In the genomic region with DNA sequence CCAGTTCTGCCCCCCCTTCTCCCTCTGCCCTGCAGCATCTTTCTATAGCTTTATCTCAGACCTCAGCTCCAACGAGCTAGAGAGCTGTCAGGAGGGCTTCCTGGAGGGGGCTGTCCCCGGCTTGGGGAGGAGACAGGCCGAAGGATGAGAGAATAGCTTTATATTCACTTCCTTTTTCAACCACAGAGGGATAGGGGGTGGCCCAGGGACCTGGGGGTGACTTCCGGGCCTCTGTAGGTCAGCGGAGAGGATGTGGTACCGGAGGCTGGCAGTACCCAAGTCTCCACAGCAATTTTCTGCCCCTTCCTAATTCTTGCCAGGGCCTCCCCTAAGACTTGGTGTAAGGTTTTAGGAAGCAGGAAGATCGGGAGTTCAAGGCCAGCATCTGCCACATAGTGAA, we compare ENCODE assay signal across 9 mouse cellular contexts. TPM values are rescaled to one million over a fixed set of nuclear protein-coding genes. Genes with fewer than 3 reads are reported as not detected.
DNase-seq lines count a peak whose midpoint lies in the region; ATAC-seq and TF ChIP-seq lines count a peak whose summit lies in the region.
"Had no signal": no experiment of that assay in that cellular context is flagged by ENCODE, and none has a peak within 500 bp of the region (broad histone marks: within the 10 kb centered on the region; RNA-seq: fewer than 3 reads in every experiment).

No protein-coding gene starts in this region.

- no peak for DNase-seq in heart, postnatal 14 days
- DNase-seq in embryonic facial prominence, embryonic 10.5 days (ENCODE audit: low spot score), result no peak
- no peak for DNase-seq in lung, embryonic 14.5 days
- peak; percentile 81 for DNase-seq in splenic B cell, adult 2 months (ENCODE audit: low read depth, low spot score)
- no peak for DNase-seq in cerebellum, postnatal 4 days (ENCODE audit: low spot score in 2 of 2)
- DNase-seq in left cerebral cortex, postnatal 10 days (ENCODE audit: extremely low spot score in 1 of 2, low spot score in 2 of 2), result no peak
- no peak for DNase-seq in embryo, embryonic 10 days (ENCODE audit: low spot score)

- ATAC-seq in heart, embryonic 13.5 days (ENCODE audit: extremely low read depth, insufficient number of reproducible peaks, low FRiP score, low TSS enrichment), result no peak
- ATAC-seq in lung, embryonic 14.5 days (ENCODE audit: insufficient read depth), result no peak
- ATAC-seq: Patski had no signal

- intact Hi-C loops in heart, postnatal 14 days (cut with DNase I), result loop anchor here (5.0 kb wide), 1 partner anchor 84 kb away; the partner anchor contains the start of gene 2610507B11Rik
- intact Hi-C loops in left cerebral cortex, postnatal 10 days (cut with DNase I), result no loop called here

- no peaks in the 10 kb centered on the region for H3K27me3 ChIP-seq in heart, embryonic 13.5 days (replicated peaks)
- no peaks in the 10 kb centered on the region for H3K27me3 ChIP-seq in embryonic facial prominence, embryonic 10.5 days (replicated peaks; ENCODE audit: low read depth, poor library complexity, severe bottlenecking)
- H3K27me3 ChIP-seq in lung, embryonic 14.5 days (ENCODE audit: insufficient read depth, low read length), result no peaks in the 10 kb centered on the region
- H3K27me3 ChIP-seq in splenic B cell, adult 2 months (ENCODE audit: control insufficient read depth, insufficient read depth, low read length, poor library complexity, severe bottlenecking), result no peaks in the 10 kb centered on the region
- H3K27me3 ChIP-seq: Patski had no signal

- 60% methylated on average over 7 of the region's 7 CpGs for WGBS in heart, embryonic 13.5 days
- WGBS in embryonic facial prominence, embryonic 10.5 days, result 78% methylated on average over 7 of the region's 7 CpGs
- 69% methylated on average over 7 of the region's 7 CpGs for WGBS in lung, embryonic 14.5 days

- peak overlapping the region; percentile 96 for H3K9ac ChIP-seq in heart, embryonic 13.5 days
- no peak overlapping the region for H3K9ac ChIP-seq in lung, embryonic 14.5 days

- H3K27ac ChIP-seq in heart, embryonic 13.5 days (replicated peaks), result peak overlapping the region; percentile 88
- H3K27ac ChIP-seq in embryonic facial prominence, embryonic 10.5 days (replicated peaks), result 0 out of 2 replicates have a peak overlapping the region, but pooled peaks have one; percentile 37
- 0 out of 2 replicates have a peak overlapping the region, but pooled peaks have one; percentile 18 for H3K27ac ChIP-seq in lung, embryonic 14.5 days (ENCODE audit: low read depth)

- H3K36me3 ChIP-seq in heart, embryonic 13.5 days, result peaks cover 27% of the 10 kb centered on the region
- H3K36me3 ChIP-seq in embryonic facial prominence, embryonic 10.5 days (replicated peaks), result peaks cover 45% of the 10 kb centered on the region
- H3K36me3 ChIP-seq in lung, embryonic 14.5 days (ENCODE audit: insufficient read depth), result peaks cover 13% of the 10 kb centered on the region
- peaks cover 4% of the 10 kb centered on the region; the same call in 1 of the 2 replicates for H3K36me3 ChIP-seq in splenic B cell, adult 2 months (ENCODE audit: control insufficient read depth, insufficient read depth, low read length, poor library complexity, severe bottlenecking)

- peak overlapping the region; percentile 94; the same call in 1 of the 2 replicates for H3K4me2 ChIP-seq in heart, embryonic 13.5 days
- H3K4me2 ChIP-seq in lung, embryonic 14.5 days, result no peak overlapping the region

- H3K4me1 ChIP-seq in heart, embryonic 13.5 days, result peaks cover 59% of the 10 kb centered on the region
- H3K4me1 ChIP-seq in embryonic facial prominence, embryonic 10.5 days, result peaks cover 60% of the 10 kb centered on the region
- H3K4me1 ChIP-seq in lung, embryonic 14.5 days (ENCODE audit: insufficient read depth), result peaks cover 19% of the 10 kb centered on the region; the same call in 1 of the 2 replicates

- no peak overlapping the region for H3K4me3 ChIP-seq in heart, embryonic 13.5 days
- H3K4me3 ChIP-seq in embryonic facial prominence, embryonic 10.5 days, result 0 out of 2 replicates have a peak overlapping the region, but pooled peaks have one; percentile 17
- no peak overlapping the region for H3K4me3 ChIP-seq in lung, embryonic 14.5 days (ENCODE audit: low read depth, low read length)

- TF ChIP-seq CTCF in lung, embryonic 14.5 days (IDR thresholded peaks at IDR 0.05; ENCODE audit: low read depth), result no peak

- no peaks in the 10 kb centered on the region for H3K9me3 ChIP-seq in heart, embryonic 13.5 days
- H3K9me3 ChIP-seq in embryonic facial prominence, embryonic 10.5 days, result no peaks in the 10 kb centered on the region
- H3K9me3 ChIP-seq in lung, embryonic 14.5 days (ENCODE audit: low read depth, low read length), result no peaks in the 10 kb centered on the region

RNA-seq across cellular contexts. Expression of gene Unc119, which starts 2.5 kb away (rescaled TPM):
- polyA plus RNA-seq in heart, embryonic 13.5 days (2015; fragmentation: Nextera tagmentation; extraction: Ambion mirVana), result 42.8 and 44.6 TPM in 2 replicates
- 1 to 10 TPM; 5.9 to 6.3 TPM for total RNA-seq in heart, postnatal 14 days (2021)
- 67.7 and 69.1 TPM in 2 replicates for polyA plus RNA-seq in embryonic facial prominence, embryonic 10.5 days (2016; fragmentation: Nextera tagmentation; extraction: Ambion mirVana)
- polyA plus RNA-seq in lung, embryonic 14.5 days (2014; fragmentation: Nextera tagmentation; extraction: Ambion mirVana), result 36.8 and 43.1 TPM in 2 replicates
- 10 to 100 TPM; 34.6 to 35.8 TPM for total RNA-seq in left cerebral cortex, postnatal 10 days (2021)

RNA-seq across cellular contexts. Expression of gene Pigs, which starts 17.6 kb away (rescaled TPM):
- polyA plus RNA-seq in heart, embryonic 13.5 days (2015; fragmentation: Nextera tagmentation; extraction: Ambion mirVana), result 65.9 and 66.6 TPM in 2 replicates
- 10 to 100 TPM; 23.5 to 23.9 TPM for total RNA-seq in heart, postnatal 14 days (2021)
- 73.7 and 74.9 TPM in 2 replicates for polyA plus RNA-seq in embryonic facial prominence, embryonic 10.5 days (2016; fragmentation: Nextera tagmentation; extraction: Ambion mirVana)
- polyA plus RNA-seq in lung, embryonic 14.5 days (2014; fragmentation: Nextera tagmentation; extraction: Ambion mirVana), result 69.9 and 76.0 TPM in 2 replicates
- total RNA-seq in left cerebral cortex, postnatal 10 days (2021), result 10 to 100 TPM; 72.3 to 76.6 TPM

RNA-seq across cellular contexts. Expression of gene Aldoc, which starts 23.0 kb away (rescaled TPM):
- polyA plus RNA-seq in heart, embryonic 13.5 days (2015; fragmentation: Nextera tagmentation; extraction: Ambion mirVana), result 22.1 and 22.5 TPM in 2 replicates
- 1 to 10 TPM in 1 of 2 experiments, under 1 TPM in 1; 0.54 to 1.0 TPM for total RNA-seq in heart, postnatal 14 days (2021)
- polyA plus RNA-seq in embryonic facial prominence, embryonic 10.5 days (2016; fragmentation: Nextera tagmentation; extraction: Ambion mirVana), result 3.0 and 3.2 TPM in 2 replicates
- polyA plus RNA-seq in lung, embryonic 14.5 days (2014; fragmentation: Nextera tagmentation; extraction: Ambion mirVana), result 4.4 and 5.0 TPM in 2 replicates
- 100 to 1,000 TPM; 291 to 324 TPM for total RNA-seq in left cerebral cortex, postnatal 10 days (2021)

RNA-seq across cellular contexts. Expression of gene Foxn1, which starts 40.6 kb away (rescaled TPM):
- 0.04 and 0.44 TPM in 2 replicates for polyA plus RNA-seq in heart, embryonic 13.5 days (2015; fragmentation: Nextera tagmentation; extraction: Ambion mirVana)
- under 1 TPM in 1 of 2 experiments, not detected in 1; 0.24 TPM for total RNA-seq in heart, postnatal 14 days (2021)
- polyA plus RNA-seq in embryonic facial prominence, embryonic 10.5 days (2016; fragmentation: Nextera tagmentation; extraction: Ambion mirVana), result 0.21 and 0.26 TPM in 2 replicates
- not detected in 2 replicates for polyA plus RNA-seq in lung, embryonic 14.5 days (2014; fragmentation: Nextera tagmentation; extraction: Ambion mirVana)
- total RNA-seq in left cerebral cortex, postnatal 10 days (2021), result not detected

RNA-seq across cellular contexts. Expression of gene Spag5, which starts 44.5 kb away (rescaled TPM):
- polyA plus RNA-seq in heart, embryonic 13.5 days (2015; fragmentation: Nextera tagmentation; extraction: Ambion mirVana), result 24.5 and 25.5 TPM in 2 replicates
- 1 to 10 TPM; 2.2 to 4.2 TPM for total RNA-seq in heart, postnatal 14 days (2021)
- polyA plus RNA-seq in embryonic facial prominence, embryonic 10.5 days (2016; fragmentation: Nextera tagmentation; extraction: Ambion mirVana), result 65.7 and 73.1 TPM in 2 replicates
- polyA plus RNA-seq in lung, embryonic 14.5 days (2014; fragmentation: Nextera tagmentation; extraction: Ambion mirVana), result 54.2 and 59.8 TPM in 2 replicates
- total RNA-seq in left cerebral cortex, postnatal 10 days (2021), result 1 to 10 TPM; 3.1 to 3.9 TPM

Comparison
In these comparisons a context has a peak if more than half of its experiments do, and no peak if none do; other contexts are left out.
1. H3K27ac ChIP-seq: peak in every context shown above with its lines; median percentile 88 in heart, embryonic 13.5 days; 37 in embryonic facial prominence, embryonic 10.5 days; 18 in lung, embryonic 14.5 days.